Mouse (Mus musculus): ENCODE results near the gene Rcsd1.

Gene Rcsd1

GRCm38 (mm10) chr1:165716426-165716825 is 6.9 kb upstream of the Rcsd1 start:
- no peak for DNase-seq

- no peak for DNase-seq
Observed at GRCm38 (mm10) chr1:165713798-165714197, 4.2 kb upstream of the Rcsd1 start.

GRCm38 (mm10) chr1:165711914-165712313 is 2.4 kb upstream of the Rcsd1 start:
- DNase-seq = no peak

- DNase-seq = no peak
Observed at GRCm38 (mm10) chr1:165708686-165709380, 724 bp downstream of the Rcsd1 start.

GRCm38 (mm10) chr1:165707640-165708322 is 1.8 kb downstream of the Rcsd1 start:
- peak; percentile 46 to 55 for DNase-seq

- DNase-seq = no peak
Observed at GRCm38 (mm10) chr1:165707241-165707639, 2.3 kb downstream of the Rcsd1 start.

- no peak for DNase-seq
Observed at GRCm38 (mm10) chr1:165706492-165706891, 3.1 kb downstream of the Rcsd1 start.

- DNase-seq = no peak
Observed at GRCm38 (mm10) chr1:165705868-165706348, 3.6 kb downstream of the Rcsd1 start.

GRCm38 (mm10) chr1:165705368-165705767 is 4.2 kb downstream of the Rcsd1 start:
- DNase-seq = no peak

- no peak for DNase-seq
Observed at GRCm38 (mm10) chr1:165704841-165705240, 4.7 kb downstream of the Rcsd1 start.

GRCm38 (mm10) chr1:165702221-165703031 is 7.1 kb downstream of the Rcsd1 start:
- DNase-seq = no peak

- DNase-seq = no peak
Observed at GRCm38 (mm10) chr1:165701562-165701961, 8.0 kb downstream of the Rcsd1 start.

GRCm38 (mm10) chr1:165700933-165701518 is 8.5 kb downstream of the Rcsd1 start:
- DNase-seq = no peak

- no peak for DNase-seq
Observed at GRCm38 (mm10) chr1:165700376-165700815, 9.2 kb downstream of the Rcsd1 start.

GRCm38 (mm10) chr1:165697701-165698100 is 11.9 kb downstream of the Rcsd1 start:
- DNase-seq = no peak

- DNase-seq = no peak
Observed at GRCm38 (mm10) chr1:165696870-165697269, 12.7 kb downstream of the Rcsd1 start.

- DNase-seq = no peak
Observed at GRCm38 (mm10) chr1:165696040-165696439, 13.5 kb downstream of the Rcsd1 start.

- DNase-seq = peak in 1 of 2 experiments; percentile 18
Observed at GRCm38 (mm10) chr1:165695392-165696014, 14.1 kb downstream of the Rcsd1 start.

- no peak for DNase-seq
Observed at GRCm38 (mm10) chr1:165693856-165694255, 15.7 kb downstream of the Rcsd1 start.

- DNase-seq = peak; percentile 46 to 50
Observed at GRCm38 (mm10) chr1:165691516-165691915, 18.0 kb downstream of the Rcsd1 start.

- no peak for DNase-seq
Observed at GRCm38 (mm10) chr1:165689845-165690244, 19.7 kb downstream of the Rcsd1 start.

- no peak for DNase-seq
Observed at GRCm38 (mm10) chr1:165687861-165688260, 21.7 kb downstream of the Rcsd1 start.

Measured in kidney, adult 8-10 months (tissue).